Mouse (Mus musculus): ENCODE data around the gene Gpat3. TPM values are rescaled to one million over a fixed set of nuclear protein-coding genes. Genes with fewer than 3 reads are reported as not detected.

Gpat3 gene
- polyA plus RNA-seq (2015; fragmentation: Nextera tagmentation; extraction: Ambion mirVana), result 0.72 and 1.1 TPM in 2 replicates

- H3K36me3 ChIP-seq, result no peaks in the 10 kb centered on the region
- peaks cover 12% of the 10 kb centered on the region for H3K4me1 ChIP-seq
- H3K4me2 ChIP-seq, result peak within 1 kb of the TSS; percentile 99
- no peak within 1 kb of the TSS for H3K27ac ChIP-seq
- H3K9me3 ChIP-seq, result peaks cover 6% of the 10 kb centered on the region; the same call in 1 of the 2 replicates
- under 1% methylated on average over 16 of the region's 16 CpGs for WGBS
- peaks cover 57% of the 10 kb centered on the region for H3K27me3 ChIP-seq
- H3K9ac ChIP-seq, result peak within 1 kb of the TSS; percentile 69
- no peak for ATAC-seq (ENCODE audit: insufficient number of reproducible peaks, insufficient read depth, low FRiP score, low TSS enrichment, low read depth)
- H3K4me3 ChIP-seq, result peak within 1 kb of the TSS; percentile 64
Observed at GRCm38 (mm10) chr5:100845485-100845847, at the start of gene Gpat3. Gene Gpat3, plus strand, starts transcription at chr5:100845713.

GRCm38 (mm10) chr5:100798165-100798860 lies 47.2 kb upstream of the Gpat3 start, which contains the start of the genes Helq and Mrps18c:
Gene Helq, minus strand, starts transcription at chr5:100798598.
Gene Mrps18c, plus strand, starts transcription at chr5:100798627.
- WGBS, result under 1% methylated on average over 67 of the region's 67 CpGs
- H3K4me3 ChIP-seq, result peak within 1 kb of the TSS; percentile 71
- H3K27me3 ChIP-seq, result no peaks in the 10 kb centered on the region
- H3K9me3 ChIP-seq, result no peaks in the 10 kb centered on the region
- peaks cover 29% of the 10 kb centered on the region for H3K36me3 ChIP-seq
- H3K4me2 ChIP-seq, result peak within 1 kb of the TSS; percentile 90
- ATAC-seq (ENCODE audit: insufficient number of reproducible peaks, insufficient read depth, low FRiP score, low TSS enrichment, low read depth), result peak; percentile 95
- H3K9ac ChIP-seq, result peak within 1 kb of the TSS; percentile 85
- H3K27ac ChIP-seq, result no peak within 1 kb of the TSS
- peaks cover 14% of the 10 kb centered on the region for H3K4me1 ChIP-seq

DNA sequence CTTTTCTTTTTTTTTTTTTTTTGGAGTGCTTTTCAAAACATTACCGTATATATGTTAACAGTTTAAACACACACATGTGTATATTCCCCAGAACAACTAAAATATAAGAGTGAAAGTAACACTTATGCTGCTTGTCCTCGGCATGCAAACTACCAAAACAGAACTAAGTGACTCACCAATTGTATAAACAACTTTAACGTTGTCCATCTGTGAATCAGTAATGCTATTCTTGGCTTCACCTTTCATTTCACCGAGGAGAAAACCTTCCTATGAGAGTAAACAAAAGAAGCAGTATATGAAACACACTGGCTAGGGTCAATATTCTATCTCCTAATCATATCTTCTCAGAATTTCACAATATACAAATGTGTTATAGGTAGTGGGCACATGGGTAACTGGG lies 27.2 kb upstream of the Gpat3 start:
- no peak overlapping the region for H3K9ac ChIP-seq
- H3K9me3 ChIP-seq, result no peaks in the 10 kb centered on the region
- H3K4me2 ChIP-seq, result no peak overlapping the region
- no peak overlapping the region for H3K4me3 ChIP-seq
- H3K4me1 ChIP-seq, result 0 out of 2 replicates have a peak, but pooled peaks cover 5% of the 10 kb centered on the region
- peaks cover 26% of the 10 kb centered on the region for H3K36me3 ChIP-seq
- H3K27ac ChIP-seq, result no peak overlapping the region
- no peaks in the 10 kb centered on the region for H3K27me3 ChIP-seq
- ATAC-seq (ENCODE audit: insufficient number of reproducible peaks, insufficient read depth, low FRiP score, low TSS enrichment, low read depth), result no peak
- WGBS, result 58% methylated on average over 4 of the region's 4 CpGs

DNA sequence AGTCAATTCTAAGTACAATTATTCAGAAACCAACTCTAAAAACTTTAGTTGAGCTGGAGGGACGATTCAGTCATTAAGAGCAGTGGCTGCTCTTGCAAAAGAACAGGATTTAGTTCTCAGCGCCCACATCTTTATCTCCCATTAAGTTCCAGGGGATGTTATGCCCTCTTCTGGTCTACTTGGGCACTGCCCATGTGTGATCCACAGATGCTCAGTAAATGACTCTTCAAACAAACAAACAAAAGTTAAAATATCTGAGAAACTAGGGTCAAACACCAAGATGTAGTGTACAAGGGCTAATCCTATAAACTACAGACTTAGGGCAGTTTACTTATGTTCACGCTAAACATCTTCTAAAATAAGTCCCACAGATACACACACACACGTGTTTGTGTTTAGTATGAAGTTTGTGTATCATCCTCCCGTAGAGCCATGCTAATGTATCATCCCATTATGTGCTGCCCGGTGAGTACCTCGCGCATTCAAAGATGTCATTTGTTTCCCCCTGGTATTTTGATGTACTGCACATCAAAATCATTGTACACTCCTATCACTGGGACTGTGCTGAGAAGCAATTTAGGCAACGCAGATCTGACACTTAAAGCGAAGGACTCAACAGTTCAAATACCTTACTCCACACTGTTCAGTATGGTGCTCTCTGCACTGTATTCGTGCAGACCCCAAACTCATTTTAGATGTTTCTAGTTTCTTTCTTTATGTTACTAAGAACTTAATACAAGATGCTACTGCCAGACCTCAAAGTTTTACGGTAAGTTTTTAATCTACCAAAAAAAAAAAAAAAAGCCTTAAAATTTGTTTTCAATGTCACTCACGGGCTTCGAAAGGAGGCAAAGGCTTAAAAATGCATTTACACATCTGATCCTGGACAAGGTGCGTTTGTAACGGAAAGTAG lies 25.7 kb upstream of the Gpat3 start:
- H3K27ac ChIP-seq, result peak overlapping the region; percentile 85; the same call in 1 of the 2 replicates
- 22% methylated on average over 16 of the region's 16 CpGs for WGBS
- peak overlapping the region; percentile 84 for H3K4me3 ChIP-seq
- H3K36me3 ChIP-seq, result peaks cover 18% of the 10 kb centered on the region
- H3K27me3 ChIP-seq, result no peaks in the 10 kb centered on the region
- 0 out of 2 replicates have a peak, but pooled peaks cover 5% of the 10 kb centered on the region for H3K4me1 ChIP-seq
- no peak for ATAC-seq (ENCODE audit: insufficient number of reproducible peaks, insufficient read depth, low FRiP score, low TSS enrichment, low read depth)
- H3K9me3 ChIP-seq, result no peaks in the 10 kb centered on the region
- peak overlapping the region; percentile 98 for H3K9ac ChIP-seq
- H3K4me2 ChIP-seq, result peak overlapping the region; percentile 80

- ATAC-seq (ENCODE audit: insufficient number of reproducible peaks, insufficient read depth, low FRiP score, low TSS enrichment, low read depth), result peak; percentile 90
- Histone ChIP-seq H3K9me3 (no peaks in the 10 kb centered on the region), H3K4me3 (peak within 1 kb of the TSS; percentile 84), H3K27me3 (no peaks in the 10 kb centered on the region), H3K4me1 (0 out of 2 replicates have a peak, but pooled peaks cover 5% of the 10 kb centered on the region), H3K4me2 (peak within 1 kb of the TSS; percentile 80), H3K27ac (peak within 1 kb of the TSS; percentile 85), H3K9ac (peak within 1 kb of the TSS; percentile 98), H3K36me3 (peaks cover 15% of the 10 kb centered on the region)
- under 1% methylated on average over 63 of the region's 63 CpGs for WGBS
Observed at GRCm38 (mm10) chr5:100820483-100821184, 24.9 kb upstream of the Gpat3 start, which contains the start of gene Abraxas1. Gene Abraxas1, minus strand, starts transcription at chr5:100820965.

- no peak overlapping the region for H3K9ac ChIP-seq
- no peaks in the 10 kb centered on the region for H3K9me3 ChIP-seq
- H3K27me3 ChIP-seq, result no peaks in the 10 kb centered on the region
- 0 out of 2 replicates have a peak, but pooled peaks cover 5% of the 10 kb centered on the region for H3K4me1 ChIP-seq
- H3K4me3 ChIP-seq, result peak overlapping the region; percentile 84
- peaks cover 10% of the 10 kb centered on the region for H3K36me3 ChIP-seq
- H3K27ac ChIP-seq, result no peak overlapping the region
- WGBS, result 84% methylated on average over 8 of the region's 8 CpGs
- peak overlapping the region; percentile 80 for H3K4me2 ChIP-seq
- ATAC-seq (ENCODE audit: insufficient number of reproducible peaks, insufficient read depth, low FRiP score, low TSS enrichment, low read depth), result no peak
Observed at GRCm38 (mm10) chr5:100821375-100821774, 24.1 kb upstream of the Gpat3 start.

- no peak overlapping the region for H3K4me3 ChIP-seq
Observed at GRCm38 (mm10) chr5:100822826-100823225, 22.7 kb upstream of the Gpat3 start.

DNA sequence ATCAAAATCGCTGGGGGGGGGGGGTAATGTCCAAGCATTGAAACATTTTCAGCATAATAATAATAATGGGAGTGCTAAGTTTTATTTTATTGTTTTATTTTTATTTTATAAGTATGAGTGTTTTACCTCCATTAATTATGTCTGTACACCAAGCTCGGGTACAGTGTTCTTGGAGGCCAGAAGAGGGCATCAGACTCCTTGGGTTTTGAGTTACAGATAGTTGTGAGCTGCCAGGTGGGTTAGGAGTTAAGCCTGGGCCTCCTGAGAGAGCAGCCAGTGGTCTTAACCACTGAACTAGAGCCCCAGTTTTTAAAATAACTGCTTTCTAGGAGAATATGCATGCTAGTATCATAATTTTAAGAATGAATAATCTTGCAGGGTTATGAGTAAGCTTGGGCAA lies 19.5 kb upstream of the Gpat3 start:
- Histone ChIP-seq H3K27ac (no peak overlapping the region), H3K9me3 (no peaks in the 10 kb centered on the region), H3K4me3 (no peak overlapping the region), H3K36me3 (no peaks in the 10 kb centered on the region), H3K4me1 (no peaks in the 10 kb centered on the region), H3K4me2 (no peak overlapping the region), H3K27me3 (no peaks in the 10 kb centered on the region), H3K9ac (no peak overlapping the region)
- WGBS, result 18% methylated on average over 2 of the region's 2 CpGs
- ATAC-seq (ENCODE audit: insufficient number of reproducible peaks, insufficient read depth, low FRiP score, low TSS enrichment, low read depth), result no peak

More at GRCm38 (mm10) chr5:100822826-100823225, 22.7 kb upstream of the Gpat3 start:
- WGBS, result 76% methylated on average over 7 of the region's 7 CpGs
- Histone ChIP-seq H3K27ac (no peak overlapping the region), H3K36me3 (no peaks in the 10 kb centered on the region), H3K27me3 (no peaks in the 10 kb centered on the region), H3K9me3 (no peaks in the 10 kb centered on the region), H3K4me2 (no peak overlapping the region), H3K9ac (no peak overlapping the region), H3K4me1 (0 out of 2 replicates have a peak, but pooled peaks cover 5% of the 10 kb centered on the region)
- no peak for ATAC-seq (ENCODE audit: insufficient number of reproducible peaks, insufficient read depth, low FRiP score, low TSS enrichment, low read depth)

DNA sequence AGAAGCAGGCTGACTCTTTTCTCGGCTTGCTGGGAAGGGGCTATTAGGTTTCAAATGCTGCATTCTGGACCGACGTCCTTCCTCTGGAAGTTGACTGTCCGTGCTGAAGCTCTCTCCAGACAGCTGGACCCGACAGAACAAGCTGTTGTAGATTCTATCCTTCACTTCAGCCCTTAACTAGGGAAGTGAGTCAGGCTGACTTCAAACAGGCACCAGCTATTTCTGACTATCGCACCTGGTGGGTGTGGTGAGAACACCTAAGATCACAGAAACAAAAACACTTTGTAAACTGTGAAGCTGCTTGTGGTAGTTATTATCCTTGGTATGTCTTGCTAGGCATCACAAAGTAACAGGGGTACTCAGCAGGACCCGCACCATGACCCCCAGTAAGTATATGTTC lies 19.0 kb upstream of the Gpat3 start:
- Histone ChIP-seq H3K27me3 (no peaks in the 10 kb centered on the region), H3K36me3 (no peaks in the 10 kb centered on the region), H3K4me2 (no peak overlapping the region), H3K9ac (no peak overlapping the region), H3K4me1 (no peaks in the 10 kb centered on the region), H3K9me3 (no peaks in the 10 kb centered on the region), H3K27ac (no peak overlapping the region), H3K4me3 (no peak overlapping the region)
- no peak for ATAC-seq (ENCODE audit: insufficient number of reproducible peaks, insufficient read depth, low FRiP score, low TSS enrichment, low read depth)
- WGBS, result 45% methylated on average over 7 of the region's 7 CpGs

DNA sequence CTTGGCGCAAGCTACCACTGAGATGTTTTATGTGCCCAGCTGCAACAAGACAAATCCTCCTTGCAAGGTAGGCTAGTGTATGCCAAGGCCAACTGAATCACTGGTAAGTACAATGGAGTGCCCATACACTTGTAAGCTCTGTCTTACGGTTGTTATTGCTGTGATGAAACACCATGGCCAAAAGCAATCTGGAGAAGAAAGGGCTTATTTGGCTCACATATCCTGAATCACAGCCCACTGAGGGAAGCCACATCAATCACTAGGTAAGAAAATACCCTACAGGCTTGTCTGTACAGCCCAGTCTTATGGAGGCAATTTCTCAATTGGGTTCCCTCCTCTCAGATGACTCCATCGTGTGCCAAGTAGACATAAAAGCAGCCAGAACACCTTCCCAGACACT lies 16.8 kb upstream of the Gpat3 start:
- H3K9me3 ChIP-seq, result no peaks in the 10 kb centered on the region
- no peaks in the 10 kb centered on the region for H3K4me1 ChIP-seq
- no peaks in the 10 kb centered on the region for H3K36me3 ChIP-seq
- H3K9ac ChIP-seq, result no peak overlapping the region
- H3K27me3 ChIP-seq, result no peaks in the 10 kb centered on the region
- no peak for ATAC-seq (ENCODE audit: insufficient number of reproducible peaks, insufficient read depth, low FRiP score, low TSS enrichment, low read depth)
- 72% methylated on average over 3 of the region's 3 CpGs for WGBS
- H3K4me2 ChIP-seq, result no peak overlapping the region
- H3K27ac ChIP-seq, result no peak overlapping the region
- H3K4me3 ChIP-seq, result no peak overlapping the region

GRCm38 (mm10) chr5:100832680-100833079 lies 12.8 kb upstream of the Gpat3 start:
- no peak for ATAC-seq (ENCODE audit: insufficient number of reproducible peaks, insufficient read depth, low FRiP score, low TSS enrichment, low read depth)
- Histone ChIP-seq H3K4me2 (no peak overlapping the region), H3K36me3 (no peaks in the 10 kb centered on the region), H3K9me3 (no peaks in the 10 kb centered on the region), H3K9ac (no peak overlapping the region), H3K27ac (no peak overlapping the region), H3K4me1 (no peaks in the 10 kb centered on the region), H3K27me3 (no peaks in the 10 kb centered on the region), H3K4me3 (no peak overlapping the region)
- WGBS, result 88% methylated on average over 3 of the region's 3 CpGs

All from embryonic facial prominence, embryonic 13.5 days (tissue).